Mouse (Mus musculus) MEL (cell line): ENCODE results near the gene Phlda3.

Experiments used
- CTCF ChIP-seq, 3 experiments: IDR thresholded peaks in 2 of 3; conservative IDR thresholded peaks in 1 of 3; 2 replicates each; pipeline ENCODE4 v1.5.1; 2011 to 2012; ENCODE audit warnings: low read length in 3 of 3, low read depth in 2 of 3, mild to moderate bottlenecking in 2 of 3, improper control_type of control experiment in 1 of 3, inconsistent platforms in 1 of 3, mixed read lengths in 1 of 3, moderate library complexity in 1 of 3; ENCODE audit not compliant: control insufficient read depth in 1 of 3, insufficient read depth in 1 of 3, poor library complexity in 1 of 3, severe bottlenecking in 1 of 3
- E2F4 ChIP-seq: IDR thresholded peaks from 2 replicates; pipeline ENCODE4 v1.6.1; 2011; ENCODE audit warnings: low read depth, low read length, improper control_type of control experiment, borderline replicate concordance
- EP300 ChIP-seq, 2 experiments: IDR thresholded peaks; 2 replicates each; pipeline ENCODE4 v1.6.1; 2011; ENCODE audit warnings: improper control_type of control experiment in 2 of 2, low read length in 2 of 2, low read depth in 1 of 2, mild to moderate bottlenecking in 1 of 2
- HCFC1 ChIP-seq: IDR thresholded peaks from 2 replicates; pipeline ENCODE4 v1.6.1; 2012; ENCODE audit warnings: low read depth, mild to moderate bottlenecking, inconsistent platforms, low read length, improper control_type of control experiment, moderate library complexity
- ZNF384 ChIP-seq: IDR thresholded peaks from 2 replicates; pipeline ENCODE4 v1.6.1; 2012; ENCODE audit warnings: low read depth, mild to moderate bottlenecking, inconsistent platforms, low read length, improper control_type of control experiment

DNA sequence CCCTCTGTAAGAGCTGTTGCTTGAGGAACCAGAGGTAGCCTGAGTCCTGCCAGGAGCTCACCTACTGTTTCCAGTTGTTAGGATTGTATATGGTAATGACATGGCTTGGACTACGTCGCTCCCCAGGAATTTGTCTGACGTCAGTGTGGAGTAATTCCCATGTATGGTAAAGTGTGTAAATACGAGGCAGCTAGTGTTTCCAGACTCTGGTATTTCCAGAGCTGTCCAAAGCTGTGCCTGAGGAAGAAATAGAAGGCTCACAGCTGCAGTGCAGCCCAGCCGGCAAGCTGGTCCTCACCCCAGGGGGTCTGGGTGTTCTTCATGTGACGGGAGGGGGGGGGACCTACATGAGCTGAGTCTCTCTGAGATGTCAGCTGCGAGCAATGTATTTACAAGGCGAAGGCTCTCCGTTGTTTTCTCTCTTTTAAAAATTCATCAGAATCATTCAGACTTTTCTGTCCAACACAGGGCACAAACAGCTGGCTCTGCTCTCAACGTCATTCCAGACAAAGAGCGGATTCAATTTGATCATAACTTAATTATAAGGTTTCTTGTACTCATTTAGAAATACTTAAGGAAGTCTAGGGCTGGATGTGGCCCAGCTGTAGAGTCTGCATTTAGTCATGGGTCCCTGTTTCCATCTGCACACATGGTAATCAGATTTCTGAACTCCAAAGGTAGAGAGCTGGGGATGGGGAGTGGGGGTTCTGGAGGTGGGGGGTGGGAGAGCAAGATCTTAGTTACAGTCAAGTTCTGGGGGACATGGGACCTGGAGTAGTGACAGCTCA is 33.8 kb upstream of the Phlda3 start:
- TF ChIP-seq ZNF384 (no peak), HCFC1 (no peak), E2F4 (no peak), EP300 (IDR thresholded peaks at IDR 0.05; ENCODE audit: low read depth in 1 of 2, low read length in 2 of 2) (no peak), CTCF (IDR thresholded peaks at IDR 0.05 in 2 of 3, conservative IDR thresholded peaks at IDR 0.05 in 1 of 3; ENCODE audit: control insufficient read depth in 1 of 3, insufficient read depth in 1 of 3, low read depth in 2 of 3, low read length in 3 of 3, poor library complexity in 1 of 3, severe bottlenecking in 1 of 3) (no peak)
